Mouse (Mus musculus) liver, embryonic 14.5 days (tissue): ENCODE measurements around the gene Tomm7.
A peak's percentile ranks its signal among the peaks of the same experiment; 100 is the strongest.

Source experiments
- CTCF ChIP-seq: IDR thresholded peaks from 2 replicates; pipeline ENCODE4 v1.5.1; 2016; ENCODE audit warnings: antibody characterized with exemption, low read depth, control low read depth
- EP300 ChIP-seq: IDR thresholded peaks from 2 replicates; pipeline ENCODE4 v1.6.1; 2016; ENCODE audit warnings: antibody characterized with exemption, low read depth

- TF ChIP-seq CTCF (peak; percentile 88), EP300 (no peak)
These were observed 6.6 kb upstream of the Tomm7 start for GRCm38 (mm10) chr5:23850345-23851159.
